Mouse (Mus musculus) brain, embryonic 18.5 days (tissue): ENCODE data around the gene Rai2.

Experiments used
- DNase-seq: peaks from one replicate; pipeline ENCODE4 v3.0.0-alpha.2; 2012; ENCODE audit warnings: low read depth, low spot score

Gene Rai2

GRCm38 (mm10) chrX:161826186-161826585 is 109.3 kb downstream of the Rai2 start:
- peak; percentile 2 for DNase-seq
